Mouse (Mus musculus) myocyte (in vitro differentiated cells): ENCODE measurements around the gene Pkn1.

Experiments
- CEBPB ChIP-seq: IDR thresholded peaks from 2 replicates; pipeline ENCODE4 v1.6.1; 2011; ENCODE audit warnings: mild to moderate bottlenecking, moderate library complexity; ENCODE audit not compliant: poor library complexity, insufficient read depth, severe bottlenecking
- E2F4 ChIP-seq: IDR thresholded peaks from one replicate; pipeline ENCODE4 v1.6.1; 2011; ENCODE audit warnings: mild to moderate bottlenecking, control low read depth, moderate library complexity; ENCODE audit not compliant: insufficient read depth
- MAX ChIP-seq: IDR thresholded peaks from one replicate; pipeline ENCODE4 v1.6.1; 2011; ENCODE audit warnings: low read depth, mild to moderate bottlenecking, control low read depth
- MYOD1 ChIP-seq, 3 experiments: IDR thresholded peaks; one replicate each; pipeline ENCODE4 v1.6.1; 2011; ENCODE audit warnings: control low read depth in 2 of 3, low read depth in 2 of 3, mild to moderate bottlenecking in 2 of 3, moderate library complexity in 1 of 3; ENCODE audit not compliant: insufficient read length in 2 of 3, control insufficient read depth in 1 of 3
- MYOG ChIP-seq, 3 experiments: IDR thresholded peaks; one replicate each; pipeline ENCODE4 v1.6.1; 2011; ENCODE audit warnings: control low read depth in 2 of 3, low read depth in 2 of 3, mild to moderate bottlenecking in 2 of 3; ENCODE audit not compliant: insufficient read length in 2 of 3, control insufficient read depth in 1 of 3, insufficient read depth in 1 of 3
- POLR2A ChIP-seq: IDR thresholded peaks from one replicate; pipeline ENCODE4 v1.6.1; 2011; ENCODE audit warnings: low read depth, mild to moderate bottlenecking, control low read depth, moderate library complexity; ENCODE audit not compliant: insufficient read length
- POLR2AphosphoS2 ChIP-seq: IDR thresholded peaks from one replicate; pipeline ENCODE4 v1.6.1; 2011; ENCODE audit warnings: low read depth, control low read depth; ENCODE audit not compliant: insufficient read length
- TCF12 ChIP-seq: IDR thresholded peaks from one replicate; pipeline ENCODE4 v1.6.1; 2011; ENCODE audit warnings: mild to moderate bottlenecking, control low read depth; ENCODE audit not compliant: poor library complexity, insufficient read depth, severe bottlenecking
- TCF3 ChIP-seq: IDR thresholded peaks from one replicate; pipeline ENCODE4 v1.6.1; 2011; ENCODE audit warnings: low read depth, control low read depth; ENCODE audit not compliant: insufficient read length
- USF1 ChIP-seq: IDR thresholded peaks from one replicate; pipeline ENCODE4 v1.6.1; 2011; ENCODE audit warnings: low read depth, mild to moderate bottlenecking, control low read depth, moderate library complexity

DNA sequence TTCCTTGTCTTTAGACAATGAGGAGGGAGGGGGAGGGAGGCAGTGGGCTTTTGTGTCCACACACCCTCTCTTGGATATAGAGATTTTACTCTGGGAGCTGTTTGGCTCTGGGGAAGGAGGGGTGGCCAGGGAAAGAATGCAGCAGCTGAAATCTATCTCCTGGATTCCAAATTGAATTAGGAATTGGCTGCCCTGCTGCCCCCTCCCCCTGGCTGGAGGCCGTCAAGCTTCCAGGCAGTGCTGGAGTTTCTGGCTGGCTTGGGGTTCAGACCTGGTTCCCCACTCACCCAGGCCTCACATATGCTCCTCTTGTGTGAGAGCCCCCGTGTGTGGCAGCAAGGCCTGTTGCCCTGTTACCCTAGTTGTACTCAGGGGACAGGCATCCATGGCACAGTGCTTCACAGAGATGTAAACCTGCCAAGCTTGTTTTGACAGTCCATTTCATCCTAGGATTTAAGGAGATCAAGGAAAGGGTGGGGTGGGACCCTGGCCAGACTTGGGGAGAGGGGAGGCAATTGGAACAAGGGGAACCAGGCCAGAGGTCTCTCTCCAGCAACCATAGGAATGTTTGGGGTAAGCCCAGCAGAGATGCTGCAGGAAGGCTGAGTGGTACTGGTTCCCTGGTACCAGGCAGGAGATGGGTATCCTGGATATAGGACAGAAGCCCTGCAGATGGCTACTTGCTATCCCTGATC, 33.9 kb downstream of the Pkn1 start:
- TF ChIP-seq USF1 = no peak
- no peak for TF ChIP-seq MYOG (IDR thresholded peaks at IDR 0.05; ENCODE audit: control insufficient read depth in 1 of 3, insufficient read depth in 1 of 3, insufficient read length in 2 of 3, low read depth in 2 of 3)
- no peak for TF ChIP-seq POLR2A
- no peak for TF ChIP-seq MAX
- no peak for TF ChIP-seq TCF12
- TF ChIP-seq TCF3 = no peak
- TF ChIP-seq POLR2AphosphoS2 = no peak
- no peak for TF ChIP-seq CEBPB
- no peak for TF ChIP-seq MYOD1 (IDR thresholded peaks at IDR 0.05; ENCODE audit: control insufficient read depth in 1 of 3, insufficient read length in 2 of 3, low read depth in 2 of 3)
- TF ChIP-seq E2F4 = no peak
